Mouse (Mus musculus): Measurements from ENCODE around the gene Nemp1. TPM values are rescaled to one million over a fixed set of nuclear protein-coding genes. Genes with fewer than 3 reads are reported as not detected.

Gene Nemp1
- total RNA-seq, 1 experiment from 2014 or later, result 20.8 TPM

GRCm38 (mm10) chr10:127670185-127670584 lies 3.5 kb downstream of the Nemp1 start:
- no peak for ATAC-seq (replicated peaks; ENCODE audit: low read depth, poor library complexity, severe bottlenecking)

GRCm38 (mm10) chr10:127671276-127671675 lies 4.6 kb downstream of the Nemp1 start:
- ATAC-seq (replicated peaks; ENCODE audit: low read depth, poor library complexity, severe bottlenecking), result no peak

DNA sequence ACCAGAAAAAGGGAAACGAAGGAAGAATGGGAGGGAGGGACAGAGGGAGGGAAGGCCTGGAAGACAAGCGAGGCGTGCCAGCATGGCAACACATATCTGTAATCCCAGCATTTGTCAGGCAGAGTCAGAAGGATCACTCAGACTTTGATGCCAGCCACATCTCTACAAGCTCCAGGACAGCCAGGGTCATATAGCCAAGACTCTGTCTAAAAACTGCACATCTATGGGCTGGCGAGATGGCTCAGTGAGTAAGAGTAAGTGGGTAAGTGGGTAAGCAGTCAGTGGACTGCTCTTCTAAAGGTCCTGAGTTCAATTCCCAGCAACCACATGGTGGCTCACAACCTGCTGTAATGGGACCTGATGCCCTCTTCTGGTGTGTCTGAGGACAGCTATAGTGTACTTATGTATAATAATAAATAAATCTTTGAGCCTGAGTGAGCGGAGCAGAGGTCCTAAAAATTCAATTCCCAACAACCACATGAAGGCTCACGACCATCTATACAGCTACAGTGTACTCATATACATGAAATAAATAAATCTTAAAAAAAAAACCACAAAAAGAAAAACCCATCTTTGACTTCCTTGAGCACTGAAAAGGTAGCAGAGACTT lies 7.5 kb downstream of the Nemp1 start:
- ATAC-seq (replicated peaks; ENCODE audit: low read depth, poor library complexity, severe bottlenecking), result no peak

DNA sequence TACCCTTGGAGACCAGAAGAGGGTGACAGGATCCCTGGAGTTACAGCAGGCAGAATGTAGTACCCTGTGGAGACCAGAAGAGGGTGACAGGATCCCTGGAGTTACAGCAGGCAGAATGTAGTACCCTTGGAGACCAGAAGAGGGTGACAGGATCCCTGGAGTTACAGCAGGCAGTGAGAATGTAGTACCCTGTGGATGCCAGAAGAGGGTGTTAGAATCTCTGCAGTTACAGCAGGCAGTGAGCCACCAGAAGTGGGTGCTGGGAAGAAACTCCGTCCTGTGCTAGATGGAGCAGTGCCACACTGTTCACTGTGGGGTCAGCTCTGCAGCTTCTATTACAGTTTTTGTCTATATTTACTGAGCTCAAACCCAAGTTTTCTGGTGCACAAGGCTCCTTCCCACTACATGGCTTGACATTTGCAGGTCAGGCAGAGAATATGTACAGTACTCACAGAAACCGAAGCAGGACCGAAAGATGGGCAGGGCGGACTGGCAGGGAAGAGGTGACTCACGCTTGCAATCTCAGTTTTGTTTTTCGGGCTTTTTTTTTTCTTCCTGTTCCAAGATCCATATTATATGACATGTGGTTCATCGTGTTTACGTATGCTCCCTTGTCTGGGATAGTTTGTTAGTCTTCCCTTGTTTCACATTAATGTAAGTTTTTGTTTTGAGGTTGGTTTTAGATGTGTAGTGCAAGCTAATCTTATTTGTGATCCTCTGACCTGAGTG lies 8.3 kb downstream of the Nemp1 start:
- ATAC-seq (replicated peaks; ENCODE audit: low read depth, poor library complexity, severe bottlenecking), result peak; percentile 78

DNA sequence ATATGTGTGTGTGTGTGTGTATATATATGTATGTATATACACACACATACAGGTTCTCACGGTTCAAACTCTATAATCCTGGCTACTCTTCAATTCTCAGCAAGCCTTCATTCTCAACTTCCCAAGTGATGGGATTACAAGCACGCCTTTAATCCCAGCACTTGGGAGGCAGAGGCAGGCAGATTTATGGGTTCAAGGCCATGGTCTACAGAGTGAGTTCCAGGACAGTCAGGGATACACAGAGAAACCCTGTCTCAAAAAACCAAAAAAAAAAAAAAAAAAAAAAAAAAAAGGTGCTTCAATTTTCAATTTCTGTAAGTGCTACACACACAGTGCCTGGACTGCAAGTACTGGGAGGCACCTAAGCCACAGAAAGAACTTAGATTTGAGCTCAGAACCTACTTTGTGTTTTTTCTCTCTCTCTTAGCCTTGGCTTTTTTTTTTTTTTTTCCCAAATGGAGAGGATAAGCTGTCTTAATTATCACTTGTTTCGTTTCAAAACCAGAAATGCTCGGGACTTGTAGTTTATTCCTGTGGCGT lies 9.2 kb downstream of the Nemp1 start:
- ATAC-seq (replicated peaks; ENCODE audit: low read depth, poor library complexity, severe bottlenecking), result no peak

GRCm38 (mm10) chr10:127676691-127677548 lies 10.2 kb downstream of the Nemp1 start:
- peak; percentile 83 for ATAC-seq (replicated peaks; ENCODE audit: low read depth, poor library complexity, severe bottlenecking)

DNA sequence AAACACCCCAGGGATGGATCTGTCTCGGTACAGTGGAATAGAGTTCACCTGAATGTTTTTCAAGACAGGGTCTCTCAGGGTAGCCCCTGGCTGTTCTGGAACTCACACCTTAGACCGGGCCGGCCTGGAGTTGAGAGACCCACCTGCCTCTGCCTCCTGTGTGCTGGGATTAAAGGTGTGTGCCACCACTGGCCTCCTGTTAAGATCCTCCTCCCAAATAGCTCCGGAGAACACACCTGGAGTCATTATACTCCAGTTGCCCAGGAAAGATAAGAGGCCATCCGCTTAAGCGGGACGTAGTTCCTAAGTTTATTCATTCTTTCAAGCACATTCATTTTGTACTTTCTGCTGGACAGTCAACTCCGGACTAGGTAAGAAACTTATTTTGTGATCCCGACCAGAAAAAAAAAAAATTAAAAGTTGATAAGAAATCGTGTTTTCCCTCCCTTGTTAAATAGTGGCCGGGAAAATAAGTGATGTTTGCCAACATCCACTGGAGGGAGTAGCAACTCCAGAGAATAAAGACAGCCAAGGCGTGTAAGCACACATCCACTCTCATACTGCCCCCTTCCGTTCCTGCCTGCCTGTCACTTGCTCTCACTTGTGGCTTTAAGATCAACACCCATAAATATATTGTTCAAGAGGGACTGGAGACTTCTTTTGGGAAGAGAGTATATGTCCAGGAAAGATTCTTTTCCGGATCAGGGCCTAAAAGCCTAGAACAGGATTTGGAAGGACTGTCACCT lies 11.1 kb downstream of the Nemp1 start:
- peak; percentile 62 for ATAC-seq (replicated peaks; ENCODE audit: low read depth, poor library complexity, severe bottlenecking)

DNA sequence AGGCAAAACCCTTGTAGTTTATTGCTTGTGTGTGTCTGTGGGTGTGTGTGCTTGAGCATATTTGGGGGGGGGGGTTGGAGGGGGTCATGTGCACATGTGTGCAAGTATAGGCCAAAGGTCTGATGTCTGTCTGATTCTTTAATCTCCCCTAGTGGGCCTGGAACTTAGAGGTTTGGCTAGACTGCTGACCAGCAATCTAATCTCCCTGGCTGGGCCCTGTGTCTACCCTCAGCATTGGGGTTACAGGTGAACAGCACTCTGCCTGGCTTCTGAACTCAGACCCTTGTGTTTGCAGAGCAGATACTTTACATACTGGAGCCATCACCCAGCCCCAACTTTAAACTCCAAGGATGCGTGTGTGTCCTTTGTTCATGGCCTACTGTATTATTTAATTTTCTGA lies 12.5 kb downstream of the Nemp1 start:
- ATAC-seq (replicated peaks; ENCODE audit: low read depth, poor library complexity, severe bottlenecking), result no peak

- no peak for ATAC-seq (replicated peaks; ENCODE audit: low read depth, poor library complexity, severe bottlenecking)
Observed at GRCm38 (mm10) chr10:127679881-127680280, 13.2 kb downstream of the Nemp1 start.

GRCm38 (mm10) chr10:127682886-127683285 lies 16.2 kb downstream of the Nemp1 start:
- no peak for ATAC-seq (replicated peaks; ENCODE audit: low read depth, poor library complexity, severe bottlenecking)

DNA sequence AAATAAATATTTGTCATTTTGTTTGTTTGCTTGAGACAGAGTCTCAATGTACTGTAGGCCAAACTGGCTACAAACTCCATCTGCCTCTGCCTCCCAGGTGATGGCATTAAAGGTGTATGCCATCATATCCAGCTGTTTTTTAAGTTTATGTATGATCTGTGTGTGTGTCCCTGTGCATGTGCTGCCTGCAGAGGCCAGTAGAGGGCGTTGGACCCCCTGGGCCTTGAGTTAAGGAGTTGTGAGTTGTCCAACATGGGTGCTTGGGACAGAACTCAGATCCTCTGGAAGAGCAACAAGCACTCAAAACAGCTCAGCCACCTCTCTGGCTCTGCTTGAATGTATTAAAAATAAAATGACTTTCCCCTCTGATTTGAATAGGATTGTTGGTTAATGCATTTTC lies 24.4 kb downstream of the Nemp1 start:
- ATAC-seq (replicated peaks; ENCODE audit: low read depth, poor library complexity, severe bottlenecking), result no peak

GRCm38 (mm10) chr10:127694636-127695035 lies 27.9 kb downstream of the Nemp1 start:
- ATAC-seq (replicated peaks; ENCODE audit: low read depth, poor library complexity, severe bottlenecking), result peak; percentile 88

DNA sequence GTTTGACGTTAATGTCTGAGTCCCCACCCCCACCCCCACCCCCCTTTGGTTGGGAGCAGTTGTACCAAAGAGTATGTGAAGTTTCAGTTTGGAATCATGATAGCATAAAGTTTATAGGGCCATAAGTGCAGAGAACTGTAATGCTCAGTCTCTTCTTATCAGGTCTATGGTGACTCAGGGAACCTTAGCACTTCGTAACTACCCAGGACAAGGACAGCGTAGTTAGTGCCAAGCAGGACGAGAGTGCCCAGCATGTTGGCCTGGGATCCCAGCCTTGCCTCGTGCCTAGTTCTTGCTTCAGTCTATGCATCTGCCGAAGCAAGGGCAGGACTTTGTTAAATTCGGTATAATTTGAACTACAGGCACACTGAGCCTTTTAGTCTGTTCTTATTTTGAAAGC lies 29.1 kb downstream of the Nemp1 start:
- no peak for ATAC-seq (replicated peaks; ENCODE audit: low read depth, poor library complexity, severe bottlenecking)

- ATAC-seq (replicated peaks; ENCODE audit: low read depth, poor library complexity, severe bottlenecking), result no peak
Observed at GRCm38 (mm10) chr10:127698966-127699365, 32.3 kb downstream of the Nemp1 start.

DNA sequence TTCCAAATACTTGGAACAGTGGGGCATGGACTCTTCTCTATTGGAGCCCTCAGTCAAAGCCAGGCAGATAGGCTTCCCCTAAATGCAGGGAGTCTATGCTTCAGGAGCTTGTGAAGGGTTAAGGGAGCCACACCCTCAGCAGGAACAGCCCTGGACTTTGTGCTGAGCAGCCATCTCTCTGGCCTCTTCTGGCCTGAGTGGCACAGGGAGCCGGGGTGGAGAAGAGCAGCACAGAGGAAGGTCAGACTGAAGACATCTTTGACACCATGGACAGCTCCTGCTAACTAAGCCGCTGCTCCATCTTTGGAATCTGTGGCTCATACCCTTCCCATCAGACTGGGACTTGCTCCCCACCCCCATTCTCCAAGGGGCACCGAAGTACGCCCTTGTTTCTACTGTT lies 36.6 kb downstream of the Nemp1 start:
- ATAC-seq (replicated peaks; ENCODE audit: low read depth, poor library complexity, severe bottlenecking), result 0 out of 2 replicates have a peak, but pooled peaks have one; percentile 37

DNA sequence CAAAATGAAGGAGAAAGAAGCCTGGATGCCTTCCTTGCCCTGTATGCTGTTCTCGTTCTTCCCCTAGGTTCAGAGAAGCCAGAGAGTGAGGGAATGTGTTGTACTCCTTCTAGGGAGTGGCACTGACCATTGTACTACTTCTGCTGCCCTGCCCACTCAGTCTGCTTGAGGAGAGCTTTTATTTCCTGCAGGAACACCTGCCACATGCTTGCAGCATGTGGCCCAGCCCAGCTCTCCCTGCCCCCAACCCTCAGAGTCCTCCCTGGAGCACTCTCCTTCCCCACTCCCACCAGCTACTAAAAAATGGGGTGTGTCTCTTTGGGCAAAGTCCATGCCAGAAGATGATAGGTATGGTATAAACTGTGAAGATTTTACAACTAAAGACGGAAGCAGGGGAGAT lies 37.6 kb downstream of the Nemp1 start:
- ATAC-seq (replicated peaks; ENCODE audit: low read depth, poor library complexity, severe bottlenecking), result no peak

DNA sequence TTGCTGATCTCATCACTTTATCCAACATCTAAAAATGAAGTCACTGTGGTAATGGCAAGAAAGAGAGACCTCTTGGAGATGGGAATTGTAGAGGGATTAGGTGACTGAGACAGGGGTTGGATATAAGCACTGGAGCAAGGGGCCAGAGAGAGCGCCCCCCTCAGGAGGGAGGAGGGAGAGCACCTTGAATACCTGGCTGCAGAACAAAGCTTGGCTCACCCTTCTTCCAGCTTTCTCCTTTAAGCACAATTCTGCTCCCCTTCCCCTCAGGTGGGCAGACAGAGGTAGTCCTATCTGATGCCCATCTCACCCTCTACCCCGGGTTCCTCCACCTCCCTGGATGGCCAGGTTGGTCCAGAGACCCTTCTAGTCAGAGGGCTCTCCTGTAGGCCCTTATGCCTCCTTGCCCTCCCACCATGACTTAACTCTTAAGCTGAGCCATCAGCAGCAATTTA lies 38.1 kb downstream of the Nemp1 start, which contains the start of gene Myo1a:
Myo1a (plus strand) TSS at position 405 of the 455 bp plus-strand sequence.
- no peak for ATAC-seq (replicated peaks; ENCODE audit: low read depth, poor library complexity, severe bottlenecking)

DNA sequence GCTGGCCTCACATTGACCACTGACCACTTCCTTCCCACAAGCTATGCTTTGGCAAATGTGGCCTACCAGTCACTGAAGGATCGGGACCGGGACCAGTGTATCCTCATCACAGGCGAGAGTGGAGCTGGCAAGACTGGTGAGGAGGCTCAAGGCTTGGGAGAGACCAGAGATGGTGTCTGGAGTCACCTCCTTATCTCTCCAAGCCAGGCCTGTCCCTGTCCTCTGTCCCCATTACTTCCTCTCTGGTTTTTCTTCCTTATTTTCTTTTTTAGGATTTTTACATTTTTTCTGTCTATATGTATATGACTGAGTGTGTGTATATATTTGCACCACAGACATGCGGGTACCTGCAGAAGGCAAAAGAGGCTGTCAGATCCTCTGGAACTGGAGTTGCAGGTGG lies 39.1 kb downstream of the Nemp1 start:
- 0 out of 2 replicates have a peak, but pooled peaks have one; percentile 13 for ATAC-seq (replicated peaks; ENCODE audit: low read depth, poor library complexity, severe bottlenecking)

DNA sequence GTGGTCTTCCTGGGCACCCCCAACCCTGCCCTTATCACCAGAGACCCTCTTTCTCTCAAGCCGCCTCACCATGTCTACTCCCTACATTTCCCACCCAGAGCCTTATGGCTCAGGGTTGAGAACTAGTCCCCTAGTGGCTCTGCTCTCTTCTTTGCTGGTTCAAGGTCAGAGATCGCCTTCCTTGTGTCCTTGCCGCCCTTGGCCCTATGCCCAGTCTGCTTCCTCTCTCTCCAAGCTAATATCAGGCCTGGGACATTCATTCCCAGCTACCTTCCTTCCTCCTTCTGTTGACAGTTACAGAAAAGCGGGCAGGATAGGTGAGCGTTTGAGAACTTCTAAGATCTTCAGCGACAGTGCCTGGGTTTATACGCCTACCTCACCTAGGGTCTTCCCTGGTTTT lies 41.0 kb downstream of the Nemp1 start:
- ATAC-seq (replicated peaks; ENCODE audit: low read depth, poor library complexity, severe bottlenecking), result no peak

All from common myeloid progenitor, adult 5-6 weeks (primary cell).